Mouse (Mus musculus): ENCODE data around the gene Rnf217.

Gene Rnf217

GRCm38 (mm10) chr10:31551850-31552249 lies 57.1 kb downstream of the Rnf217 start:
- no peak for DNase-seq

- no peak for DNase-seq
These were observed 57.6 kb downstream of the Rnf217 start for GRCm38 (mm10) chr10:31551362-31551761.

- no peak for DNase-seq
These were observed 61.8 kb downstream of the Rnf217 start for GRCm38 (mm10) chr10:31547156-31547555.

- no peak for DNase-seq
These were observed 64.6 kb downstream of the Rnf217 start for GRCm38 (mm10) chr10:31544149-31544942.

- DNase-seq: no peak
These were observed 68.5 kb downstream of the Rnf217 start for GRCm38 (mm10) chr10:31540518-31540917.

GRCm38 (mm10) chr10:31539351-31539750 lies 69.6 kb downstream of the Rnf217 start:
- no peak for DNase-seq

GRCm38 (mm10) chr10:31538721-31539120 lies 70.3 kb downstream of the Rnf217 start:
- no peak for DNase-seq

- no peak for DNase-seq
These were observed 70.7 kb downstream of the Rnf217 start for GRCm38 (mm10) chr10:31538243-31538642.

GRCm38 (mm10) chr10:31537213-31537612 lies 71.8 kb downstream of the Rnf217 start:
- no peak for DNase-seq

GRCm38 (mm10) chr10:31535046-31535445 lies 73.9 kb downstream of the Rnf217 start:
- no peak for DNase-seq

GRCm38 (mm10) chr10:31533270-31533826 lies 75.6 kb downstream of the Rnf217 start:
- no peak for DNase-seq

- DNase-seq: no peak
These were observed 76.2 kb downstream of the Rnf217 start for GRCm38 (mm10) chr10:31532782-31533181.

- no peak for DNase-seq
These were observed 80.5 kb downstream of the Rnf217 start for GRCm38 (mm10) chr10:31528297-31528984.

- no peak for DNase-seq
These were observed 83.3 kb downstream of the Rnf217 start for GRCm38 (mm10) chr10:31525705-31526104.

GRCm38 (mm10) chr10:31519420-31519819 lies 89.6 kb downstream of the Rnf217 start:
- DNase-seq: no peak

GRCm38 (mm10) chr10:31518210-31518609 lies 90.8 kb downstream of the Rnf217 start:
- DNase-seq: no peak

GRCm38 (mm10) chr10:31517192-31517591 lies 91.8 kb downstream of the Rnf217 start:
- DNase-seq: no peak

- no peak for DNase-seq
These were observed 93.1 kb downstream of the Rnf217 start for GRCm38 (mm10) chr10:31515897-31516296.

- peak; percentile 60 for DNase-seq
These were observed 104.8 kb downstream of the Rnf217 start for GRCm38 (mm10) chr10:31504134-31504551.

- DNase-seq: no peak
These were observed 105.3 kb downstream of the Rnf217 start for GRCm38 (mm10) chr10:31503542-31504133.

- DNase-seq: no peak
These were observed 107.3 kb downstream of the Rnf217 start for GRCm38 (mm10) chr10:31501644-31502043.

- DNase-seq: no peak
These were observed 112.1 kb downstream of the Rnf217 start for GRCm38 (mm10) chr10:31496931-31497330.

- DNase-seq: no peak
These were observed 113.2 kb downstream of the Rnf217 start for GRCm38 (mm10) chr10:31495826-31496225.
